Mouse (Mus musculus) hematopoietic multipotent progenitor cell, adult 10-12 weeks (in vitro differentiated cells): ENCODE data around the gene B130006D01Rik. TPM values are rescaled to one million over a fixed set of nuclear protein-coding genes. Genes with fewer than 3 reads are reported as not detected.

Experiments used
- polyA plus RNA-seq: library from polyadenylated mRNA; stranded (reverse); fragments of >175 nt; gene quantifications from 2 replicates; pipeline ENCODE4 v1.2.3, GENCODE M21; 2012; ENCODE audit warnings: low replicate concordance

B130006D01Rik gene
- polyA plus RNA-seq: 0.18 TPM in 1 of 2 replicates, not detected in the other

GRCm38 (mm10) chr11:95723287-95723686 lies at the start of gene B130006D01Rik:
B130006D01Rik (plus strand) TSS chr11:95723587.

GRCm38 (mm10) chr11:95712563-95713224 lies 10.7 kb upstream of the B130006D01Rik start, which contains the start of gene Zfp652:
Zfp652 (plus strand) TSS chr11:95712673.

Other genes with a start within 250 kb of the B130006D01Rik start
- gene Nxph3, start 209.0 kb upstream of the B130006D01Rik start, polyA plus RNA-seq: not detected in 2 replicates
- gene Ngfr, start 135.9 kb upstream of the B130006D01Rik start, polyA plus RNA-seq: 0.27 and 0.59 TPM in 2 replicates
- gene Phb, start 56.6 kb upstream of the B130006D01Rik start, polyA plus RNA-seq: 9.3 and 24.7 TPM in 2 replicates
- 67.9 and 77.6 TPM in 2 replicates for gene Zfp652, start 10.9 kb upstream of the B130006D01Rik start, polyA plus RNA-seq
- gene Phospho1, start 100.9 kb downstream of the B130006D01Rik start, polyA plus RNA-seq: 89.6 and 205 TPM in 2 replicates
- gene Gngt2, start 113.6 kb downstream of the B130006D01Rik start, polyA plus RNA-seq: 42.6 and 87.8 TPM in 2 replicates
- 295 and 795 TPM in 2 replicates for gene Abi3, start 118.9 kb downstream of the B130006D01Rik start, polyA plus RNA-seq
- not detected in 2 replicates for gene B4galnt2, start 191.3 kb downstream of the B130006D01Rik start, polyA plus RNA-seq